Mouse (Mus musculus) lung, postnatal 0 days (tissue): ENCODE data around the gene Selp. TPM values are rescaled to one million over a fixed set of nuclear protein-coding genes. Genes with fewer than 3 reads are reported as not detected.

Experiments
- ATAC-seq: fragments of 200-750 bp; cut with Nextera tagmentation; 2 replicates; pipeline ENCODE4 v1.8.0; 2017; ENCODE audit warnings: moderate library complexity
- DNase-seq: peaks from one replicate; pipeline ENCODE4 v3.0.0-alpha.2; 2016; ENCODE audit warnings: low spot score
- H3K27ac ChIP-seq: fragments of 300-500 bp; sonication (generic); 2 replicates; pipeline ENCODE4 v1.5.1; 2014; ENCODE audit warnings: antibody characterized with exemption, mild to moderate bottlenecking, low read length, mixed read lengths
- H3K27me3 ChIP-seq: fragments of 300-500 bp; sonication (generic); replicated peaks from 2 replicates; pipeline ENCODE4 v1.6.1; 2014; ENCODE audit warnings: low read length, mixed read lengths; ENCODE audit not compliant: insufficient read depth
- H3K36me3 ChIP-seq: fragments of 300-500 bp; sonication (generic); 2 replicates; pipeline ENCODE4 v1.6.1; 2014; ENCODE audit warnings: low read length, mixed read lengths; ENCODE audit not compliant: insufficient read depth
- H3K4me1 ChIP-seq: fragments of 300-500 bp; sonication (generic); 2 replicates; pipeline ENCODE4 v1.6.1; 2014; ENCODE audit warnings: antibody characterized with exemption, low read depth, low read length, mixed read lengths; ENCODE audit not compliant: insufficient read depth
- H3K4me2 ChIP-seq: fragments of 300-500 bp; sonication (generic); replicated peaks from 2 replicates; pipeline ENCODE4 v1.6.1; 2014; ENCODE audit warnings: low read depth, mild to moderate bottlenecking, low read length, moderate library complexity, mixed read lengths
- H3K4me3 ChIP-seq: fragments of 300-500 bp; sonication (generic); 2 replicates; pipeline ENCODE4 v1.5.1; 2014; ENCODE audit warnings: low read depth, low read length
- H3K9ac ChIP-seq: fragments of 300-500 bp; sonication (generic); replicated peaks from 2 replicates; pipeline ENCODE4 v1.6.1; 2014; ENCODE audit warnings: low read depth, mild to moderate bottlenecking
- H3K9me3 ChIP-seq: fragments of 300-500 bp; sonication (generic); 2 replicates; pipeline ENCODE4 v1.6.1; 2016; ENCODE audit warnings: low read length, mixed read lengths
- CTCF ChIP-seq: IDR thresholded peaks from 2 replicates; pipeline ENCODE4 v1.5.1; 2016; ENCODE audit warnings: antibody characterized with exemption, mild to moderate bottlenecking
- EP300 ChIP-seq: IDR thresholded peaks from 2 replicates; pipeline ENCODE4 v1.6.1; 2016; ENCODE audit warnings: antibody characterized with exemption, mild to moderate bottlenecking, control low read depth
- WGBS: fragments of 180-500 bp; shearing (Covaris S2); extraction: QIAGEN DNeasy Blood & Tissue Kit; methylation state at CpG from one replicate; pipeline ENCODE4 v1.1.7; 2014; 5-methylcytosine and 5-hydroxymethylcytosine counted together
- polyA plus RNA-seq: library from polyadenylated mRNA; unstranded; fragments of >200 nt; fragmentation: Nextera tagmentation; extraction: Ambion mirVana; gene quantifications from 2 replicates; pipeline ENCODE4 v1.2.1, GENCODE M21; 2015

Selp gene
- polyA plus RNA-seq, 1 experiment from 2014 or later, result 0.39 TPM

DNA sequence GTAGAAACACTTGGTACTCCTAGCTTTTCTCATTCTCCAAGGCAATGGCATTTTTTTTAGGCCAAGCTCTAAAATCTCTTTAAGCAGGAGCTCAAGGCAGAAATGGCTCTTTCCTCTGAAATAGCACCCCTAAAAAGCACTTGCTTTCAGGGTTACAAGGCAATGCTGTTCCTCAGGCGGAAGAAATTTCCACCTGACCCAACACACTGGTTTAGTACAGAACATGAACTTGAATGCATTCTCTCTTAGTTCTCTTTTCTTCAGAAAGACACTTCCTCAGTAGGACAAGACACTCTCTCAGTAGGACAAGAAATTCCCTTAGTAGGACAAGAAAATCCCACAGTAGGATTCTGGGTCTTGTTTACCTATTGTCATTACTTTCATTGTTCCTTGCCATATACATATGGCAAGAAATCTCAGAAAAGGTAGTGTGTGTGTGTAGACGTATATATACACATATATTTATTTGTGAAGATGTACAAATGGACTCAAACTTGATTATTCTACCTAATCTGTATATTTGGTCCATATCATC is 40.4 kb upstream of the Selp start:
- 79% methylated on average over 2 of the region's 2 CpGs for WGBS
- ATAC-seq, result no peak
- Histone ChIP-seq H3K36me3 (no peaks in the 10 kb centered on the region), H3K4me2 (no peak overlapping the region), H3K9me3 (no peaks in the 10 kb centered on the region), H3K4me1 (no peaks in the 10 kb centered on the region), H3K27me3 (no peaks in the 10 kb centered on the region), H3K27ac (no peak overlapping the region), H3K9ac (no peak overlapping the region), H3K4me3 (no peak overlapping the region)
- no peak for DNase-seq
- TF ChIP-seq EP300 (no peak), CTCF (no peak)

DNA sequence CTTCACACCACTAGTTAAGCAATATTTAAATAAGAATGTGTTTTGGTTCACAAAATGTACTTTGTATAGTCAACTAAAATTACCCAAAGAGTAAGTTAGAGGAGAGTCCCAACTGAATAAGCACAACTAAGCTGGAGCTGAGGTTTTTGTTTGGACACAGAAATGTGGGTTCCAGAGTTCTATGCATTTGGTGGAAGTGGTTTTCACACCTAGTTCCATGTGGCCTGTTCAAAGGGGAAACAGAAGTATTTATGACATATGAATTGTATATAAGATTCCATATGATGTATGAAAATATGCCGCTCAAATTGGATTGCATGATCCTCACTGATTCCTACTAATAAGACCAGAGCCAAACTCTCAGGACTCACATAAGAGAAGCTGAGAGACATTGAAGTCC is 39.6 kb upstream of the Selp start:
- Histone ChIP-seq H3K4me2 (no peak overlapping the region), H3K36me3 (no peaks in the 10 kb centered on the region), H3K9me3 (no peaks in the 10 kb centered on the region), H3K27ac (no peak overlapping the region), H3K4me1 (no peaks in the 10 kb centered on the region), H3K4me3 (no peak overlapping the region), H3K9ac (no peak overlapping the region), H3K27me3 (no peaks in the 10 kb centered on the region)
- DNase-seq (no peak), ATAC-seq (no peak)
- WGBS, result 89% methylated on average over 1 of the region's 1 CpGs
- TF ChIP-seq CTCF, result no peak
- no peak for TF ChIP-seq EP300

DNA sequence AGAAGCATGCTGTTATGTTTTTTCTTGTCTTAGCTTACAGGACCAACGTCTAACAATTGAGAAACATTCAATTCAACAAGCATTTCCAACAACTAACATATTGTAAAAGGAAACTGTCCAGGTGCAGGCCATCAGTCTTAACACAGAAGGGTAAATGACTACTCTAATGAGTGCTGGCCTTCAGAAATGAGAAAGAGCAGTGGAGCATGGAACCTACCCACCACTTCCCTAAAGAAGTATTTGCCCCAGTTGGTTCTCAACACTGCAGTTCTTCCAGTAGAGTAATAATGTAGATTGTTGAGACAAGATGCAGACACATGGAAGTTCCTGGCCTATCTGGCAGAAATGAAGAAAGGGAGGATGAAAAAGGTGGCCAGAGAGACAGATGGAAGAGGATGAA is 38.6 kb upstream of the Selp start:
- TF ChIP-seq CTCF (no peak), EP300 (no peak)
- ATAC-seq, result no peak
- Histone ChIP-seq H3K4me1 (no peaks in the 10 kb centered on the region), H3K9me3 (no peaks in the 10 kb centered on the region), H3K9ac (no peak overlapping the region), H3K4me3 (no peak overlapping the region), H3K4me2 (no peak overlapping the region), H3K27me3 (no peaks in the 10 kb centered on the region), H3K36me3 (no peaks in the 10 kb centered on the region), H3K27ac (no peak overlapping the region)
- no peak for DNase-seq
- 38% methylated on average over 1 of the region's 1 CpGs for WGBS

DNA sequence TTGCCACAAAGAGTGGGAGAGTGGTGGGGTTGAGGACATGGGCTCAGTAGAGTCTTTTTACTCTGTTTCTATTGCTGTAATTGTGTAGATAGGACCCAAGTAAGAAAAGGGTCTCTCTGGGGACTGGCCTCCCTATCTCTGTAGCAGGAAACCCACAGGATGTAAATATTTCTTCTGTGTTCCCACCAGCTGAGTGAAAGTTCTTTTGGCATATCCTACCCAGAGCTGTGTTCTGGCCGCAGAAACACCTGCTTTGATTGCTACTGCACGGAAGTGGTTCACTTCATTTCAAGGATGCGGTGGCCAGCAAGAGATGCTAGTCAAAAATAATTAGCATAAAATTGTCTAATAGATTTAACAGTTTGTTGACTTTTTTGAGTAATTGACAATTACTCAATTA is 38.0 kb upstream of the Selp start:
- no peak overlapping the region for H3K4me2 ChIP-seq
- no peak for ATAC-seq
- H3K9ac ChIP-seq, result no peak overlapping the region
- no peak overlapping the region for H3K27ac ChIP-seq
- no peaks in the 10 kb centered on the region for H3K9me3 ChIP-seq
- TF ChIP-seq EP300 (no peak), CTCF (no peak)
- H3K27me3 ChIP-seq, result no peaks in the 10 kb centered on the region
- H3K4me1 ChIP-seq, result no peaks in the 10 kb centered on the region
- 66% methylated on average over 3 of the region's 3 CpGs for WGBS
- DNase-seq, result no peak
- H3K4me3 ChIP-seq, result no peak overlapping the region
- no peaks in the 10 kb centered on the region for H3K36me3 ChIP-seq

DNA sequence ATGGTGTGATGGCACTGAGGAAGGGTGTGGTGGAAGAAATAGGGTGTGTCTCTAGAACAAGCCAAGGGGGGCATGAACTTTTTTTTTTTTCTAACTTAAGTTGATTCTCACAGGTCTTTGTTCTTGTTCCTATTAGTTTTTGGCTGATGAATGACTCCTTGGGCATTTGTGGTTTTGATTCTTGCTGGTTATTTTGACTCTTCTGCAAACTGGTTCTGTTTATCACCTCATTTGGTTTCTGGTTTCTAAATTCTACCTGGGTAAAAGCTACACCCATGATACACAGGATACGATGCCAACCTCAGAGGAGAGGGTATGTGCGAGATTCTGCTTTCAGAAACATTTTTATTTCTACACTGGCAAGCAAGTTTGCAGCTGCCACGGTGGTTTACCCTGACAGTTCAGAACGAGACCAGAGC is 36.7 kb upstream of the Selp start:
- 79% methylated on average over 4 of the region's 4 CpGs for WGBS
- no peak overlapping the region for H3K4me2 ChIP-seq
- ATAC-seq, result no peak

DNA sequence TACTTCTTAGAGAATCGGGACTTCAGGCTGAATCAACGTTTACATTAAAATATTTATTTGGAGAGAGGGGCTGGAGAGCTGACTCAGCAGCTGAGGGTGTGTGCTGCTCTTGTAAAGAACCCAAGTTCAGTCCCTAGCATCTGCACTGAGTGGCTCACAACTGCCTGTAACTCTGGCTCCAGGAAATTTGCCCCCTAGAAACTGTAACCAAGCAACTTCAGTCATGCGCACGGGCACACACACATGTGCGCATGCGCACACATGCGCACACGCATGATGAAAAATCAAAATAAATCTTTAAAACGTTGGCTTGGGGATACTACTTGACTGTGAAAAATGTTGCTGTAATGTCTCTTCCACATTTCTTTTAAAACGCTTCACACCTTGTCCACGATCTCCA is 36.0 kb upstream of the Selp start:
- no peak for DNase-seq
- TF ChIP-seq EP300 (no peak), CTCF (no peak)

More for the DNA sequence above, 36.7 kb upstream of the Selp start:
- H3K9ac ChIP-seq, result no peak overlapping the region
- no peak overlapping the region for H3K27ac ChIP-seq
- DNase-seq, result no peak
- TF ChIP-seq CTCF (no peak), EP300 (no peak)
- no peaks in the 10 kb centered on the region for H3K27me3 ChIP-seq
- no peaks in the 10 kb centered on the region for H3K36me3 ChIP-seq
- H3K4me1 ChIP-seq, result no peaks in the 10 kb centered on the region
- no peaks in the 10 kb centered on the region for H3K9me3 ChIP-seq
- H3K4me3 ChIP-seq, result no peak overlapping the region

DNA sequence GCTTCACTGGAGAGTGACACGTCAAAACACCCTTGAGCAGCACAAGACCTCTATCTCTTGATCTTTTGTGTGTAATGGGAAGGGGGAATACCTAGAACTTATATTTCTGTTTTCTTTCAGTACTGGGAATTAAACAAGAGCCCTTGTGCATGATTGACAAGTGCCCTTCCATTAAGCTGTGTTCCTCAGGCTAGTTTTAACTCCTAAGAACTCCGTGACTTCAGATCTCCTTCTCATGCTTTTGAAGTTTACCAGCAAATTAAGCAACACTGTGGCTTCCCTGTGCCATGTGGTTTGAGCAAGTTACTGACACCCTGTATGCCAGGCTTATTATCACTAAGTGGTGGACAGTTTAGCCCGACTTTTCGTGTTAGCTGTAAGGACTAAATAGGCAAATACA is 32.0 kb upstream of the Selp start:
- Histone ChIP-seq H3K27me3 (no peaks in the 10 kb centered on the region), H3K36me3 (no peaks in the 10 kb centered on the region), H3K9ac (no peak overlapping the region), H3K9me3 (no peaks in the 10 kb centered on the region), H3K27ac (no peak overlapping the region), H3K4me2 (no peak overlapping the region), H3K4me1 (no peaks in the 10 kb centered on the region), H3K4me3 (no peak overlapping the region)
- WGBS, result 78% methylated on average over 4 of the region's 4 CpGs
- TF ChIP-seq CTCF (no peak), EP300 (no peak)
- no peak for DNase-seq
- no peak for ATAC-seq

More for the DNA sequence above, 36.0 kb upstream of the Selp start:
- no peaks in the 10 kb centered on the region for H3K36me3 ChIP-seq
- H3K4me2 ChIP-seq, result no peak overlapping the region
- WGBS, result 73% methylated on average over 11 of the region's 11 CpGs
- H3K4me3 ChIP-seq, result no peak overlapping the region
- H3K4me1 ChIP-seq, result no peaks in the 10 kb centered on the region
- no peaks in the 10 kb centered on the region for H3K27me3 ChIP-seq
- ATAC-seq, result no peak
- H3K27ac ChIP-seq, result no peak overlapping the region
- H3K9me3 ChIP-seq, result no peaks in the 10 kb centered on the region
- H3K9ac ChIP-seq, result no peak overlapping the region
